Mouse (Mus musculus) olfactory bulb, adult 2 months (tissue): Measurements from ENCODE around the gene Ciz1. TPM values are rescaled to one million over a fixed set of nuclear protein-coding genes. Genes with fewer than 3 reads are reported as not detected.

Experiments used
- H3K27ac ChIP-seq: fragments of 200-500 bp; 2 replicates; pipeline ENCODE4 v1.5.1; 2012; ENCODE audit warnings: low read depth, low read length; ENCODE audit not compliant: insufficient read depth
- H3K4me1 ChIP-seq: fragments of 200-500 bp; 2 replicates; pipeline ENCODE4 v1.6.1; 2012; ENCODE audit warnings: low read length; ENCODE audit not compliant: control insufficient read depth, insufficient read depth
- H3K4me3 ChIP-seq: fragments of 200-500 bp; 2 replicates; pipeline ENCODE4 v1.5.1; 2012; ENCODE audit warnings: mild to moderate bottlenecking, low read depth, low read length, moderate library complexity; ENCODE audit not compliant: insufficient read depth
- CTCF ChIP-seq: fragments of 200-500 bp; IDR thresholded peaks from 2 replicates; pipeline ENCODE4 v1.5.1; 2012; ENCODE audit warnings: low read depth, mild to moderate bottlenecking, low read length, moderate library complexity; ENCODE audit not compliant: insufficient read depth
- POLR2A ChIP-seq: fragments of 200-500 bp; IDR thresholded peaks from 2 replicates; pipeline ENCODE4 v1.6.1; 2012; ENCODE audit warnings: mild to moderate bottlenecking, low read depth, low read length, moderate library complexity; ENCODE audit not compliant: insufficient read depth
- WGBS: fragments of 180-500 bp; shearing (Covaris S2); methylation state at CpG from one replicate; pipeline ENCODE4 v1.1.7; 2018; 5-methylcytosine and 5-hydroxymethylcytosine counted together
- polyA plus RNA-seq: library from polyadenylated mRNA; stranded (reverse); fragments of >200 nt; gene quantifications from 2 replicates; pipeline ENCODE4 v1.2.4, GENCODE M21; 2012; ENCODE audit warnings: low replicate concordance; ENCODE audit not compliant: missing spikeins, insufficient read depth, insufficient read length

Gene Ciz1
- polyA plus RNA-seq, 1 experiment, result not detected

DNA sequence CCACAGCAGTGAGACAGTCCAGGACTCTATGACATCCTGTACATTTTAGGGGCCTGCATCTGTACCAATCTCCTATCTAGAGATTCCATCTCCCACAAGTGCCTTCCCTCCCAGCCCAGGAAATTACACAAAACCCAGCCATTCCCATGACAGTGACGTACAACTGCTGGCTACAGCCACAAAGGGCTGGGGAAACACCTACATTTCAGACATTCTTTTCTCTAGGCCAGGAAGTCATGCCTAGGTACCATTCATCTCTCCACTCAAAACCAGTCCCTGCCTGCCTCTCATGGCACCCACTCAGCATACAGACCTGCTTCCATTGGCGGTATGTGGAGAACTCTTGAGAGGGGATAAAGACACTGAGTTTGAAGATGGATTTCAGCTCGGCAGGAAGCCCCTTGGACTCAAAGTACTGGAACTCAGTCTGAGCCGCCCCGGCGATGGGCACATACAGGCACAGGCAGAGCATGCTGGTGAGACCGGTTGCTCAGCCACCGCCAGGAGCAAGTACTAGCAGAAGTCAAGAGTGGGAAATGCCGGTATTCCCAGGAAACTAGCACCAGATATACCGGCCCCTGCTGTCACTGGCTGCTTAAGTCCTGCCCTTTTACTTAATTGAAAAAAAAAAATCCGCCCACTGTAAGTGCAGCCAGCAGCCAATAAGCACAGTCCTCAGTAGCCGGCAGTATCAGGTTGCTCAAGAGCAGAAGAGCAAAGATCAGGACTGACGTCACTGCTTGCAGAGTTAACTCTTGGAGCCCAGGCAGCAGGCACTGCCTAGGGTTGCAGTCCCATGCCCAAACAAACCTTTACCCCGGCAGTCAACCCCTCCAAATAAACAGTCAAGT is 71.6 kb downstream of the Ciz1 start:
- Histone ChIP-seq H3K4me1 (peaks cover 27% of the 10 kb centered on the region), H3K27ac (peak overlapping the region; percentile 43; the same call in 1 of the 2 replicates), H3K4me3 (peak overlapping the region; percentile 50)
- 3% methylated on average over 14 of the region's 14 CpGs for WGBS
- TF ChIP-seq POLR2A (no peak), CTCF (no peak)

- no peak for TF ChIP-seq CTCF
- no peak for TF ChIP-seq POLR2A
- Histone ChIP-seq H3K27ac (0 out of 2 replicates have a peak overlapping the region, but pooled peaks have one; percentile 22), H3K4me3 (no peak overlapping the region), H3K4me1 (peaks cover 34% of the 10 kb centered on the region)
- 30% methylated on average over 3 of the region's 3 CpGs for WGBS
Measured at GRCm38 (mm10) chr2:32424796-32425195, 72.7 kb downstream of the Ciz1 start.

- TF ChIP-seq CTCF (no peak), POLR2A (no peak)
- 36% methylated on average over 5 of the region's 5 CpGs for WGBS
- H3K27ac ChIP-seq, result 0 out of 2 replicates have a peak overlapping the region, but pooled peaks have one; percentile 32
Measured at GRCm38 (mm10) chr2:32425568-32425967, 73.4 kb downstream of the Ciz1 start.

DNA sequence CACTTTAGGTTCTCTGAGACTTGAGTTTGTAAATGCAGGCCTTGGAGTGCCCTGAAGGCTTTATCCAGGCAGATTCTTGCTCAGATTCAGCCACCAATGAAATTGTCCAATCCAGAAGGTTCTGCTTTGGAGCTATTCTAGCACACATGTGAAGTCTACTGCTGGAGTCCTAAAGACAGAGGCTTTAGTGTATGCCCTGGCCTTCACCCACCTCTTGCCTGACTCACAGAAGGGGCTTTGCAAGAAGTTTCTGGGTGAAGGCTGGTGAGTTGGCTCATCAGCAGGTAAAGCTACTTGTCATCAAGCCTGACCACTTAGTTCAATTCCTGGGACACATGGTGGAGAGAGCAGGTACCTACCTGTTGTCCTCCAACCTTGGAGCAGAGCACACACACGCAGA is 74.0 kb downstream of the Ciz1 start:
- Histone ChIP-seq H3K4me3 (no peak overlapping the region), H3K27ac (no peak overlapping the region), H3K4me1 (peaks cover 32% of the 10 kb centered on the region)
- TF ChIP-seq CTCF (no peak), POLR2A (no peak)
- 87% methylated on average over 1 of the region's 1 CpGs for WGBS

More at GRCm38 (mm10) chr2:32425568-32425967, 73.4 kb downstream of the Ciz1 start:
- Histone ChIP-seq H3K4me3 (no peak overlapping the region), H3K4me1 (peaks cover 32% of the 10 kb centered on the region)

GRCm38 (mm10) chr2:32427720-32428119 is 75.6 kb downstream of the Ciz1 start:
- 34% methylated on average over 5 of the region's 5 CpGs for WGBS
- TF ChIP-seq CTCF (no peak), POLR2A (no peak)
- peaks cover 29% of the 10 kb centered on the region for H3K4me1 ChIP-seq

DNA sequence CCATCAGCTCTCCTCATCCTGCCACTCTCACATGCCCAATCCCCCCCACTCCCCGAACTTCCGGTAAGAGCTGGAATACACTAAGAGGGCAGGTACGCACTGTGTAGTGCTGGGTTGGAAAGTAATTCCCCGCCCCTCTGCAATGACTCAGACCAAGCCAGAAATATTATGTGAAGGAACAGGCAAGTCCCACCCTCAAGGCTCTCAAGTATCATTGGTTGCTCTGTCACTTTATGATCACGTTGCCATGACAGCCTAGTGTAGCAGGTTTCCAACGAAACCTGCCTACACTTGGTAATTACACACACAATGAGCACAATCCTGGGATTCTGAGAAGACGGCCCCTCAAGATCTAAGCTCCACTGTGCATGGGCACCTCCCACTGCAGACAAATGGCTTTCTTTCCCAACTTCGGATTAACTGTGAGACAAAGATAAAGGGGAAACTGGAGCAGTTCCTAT is 76.2 kb downstream of the Ciz1 start:
- 9% methylated on average over 8 of the region's 8 CpGs for WGBS
- peaks cover 26% of the 10 kb centered on the region for H3K4me1 ChIP-seq
- peak overlapping the region; percentile 80 for H3K27ac ChIP-seq

More at GRCm38 (mm10) chr2:32427720-32428119, 75.6 kb downstream of the Ciz1 start:
- peak overlapping the region; percentile 35 for H3K27ac ChIP-seq
- H3K4me3 ChIP-seq, result no peak overlapping the region

GRCm38 (mm10) chr2:32429215-32429891 is 77.2 kb downstream of the Ciz1 start:
- TF ChIP-seq POLR2A, result no peak
- no peak for TF ChIP-seq CTCF
- peaks cover 20% of the 10 kb centered on the region for H3K4me1 ChIP-seq
- WGBS, result 21% methylated on average over 4 of the region's 4 CpGs
- H3K27ac ChIP-seq, result peak overlapping the region; percentile 80
- peak overlapping the region; percentile 28; the same call in 1 of the 2 replicates for H3K4me3 ChIP-seq

More for the DNA sequence above, 76.2 kb downstream of the Ciz1 start:
- TF ChIP-seq POLR2A, result no peak
- TF ChIP-seq CTCF, result no peak
- H3K4me3 ChIP-seq, result peak overlapping the region; percentile 27

Other genes starting within 250 kb of the Ciz1 start
- gene Prrc2b, start 201.2 kb upstream of the Ciz1 start, polyA plus RNA-seq, result 70.7 and 86.2 TPM in 2 replicates
- not detected in 2 replicates for gene Pomt1, start 115.7 kb upstream of the Ciz1 start, polyA plus RNA-seq
- gene Uck1, start 92.2 kb upstream of the Ciz1 start, polyA plus RNA-seq, result not detected in 2 replicates
- 105 TPM in 1 of 2 replicates, not detected in the other for gene Golga2, start 64.9 kb upstream of the Ciz1 start, polyA plus RNA-seq
- not detected in 2 replicates for gene Swi5, start 64.3 kb upstream of the Ciz1 start, polyA plus RNA-seq
- gene Dnm1, start 1.0 kb downstream of the Ciz1 start, polyA plus RNA-seq, result 153 TPM in 1 of 2 replicates, not detected in the other
- gene 1110008P14Rik, start 29.6 kb downstream of the Ciz1 start, polyA plus RNA-seq, result not detected in 2 replicates
- gene Lcn2, start 35.9 kb downstream of the Ciz1 start, polyA plus RNA-seq, result not detected in 2 replicates
- gene Ptges2, start 43.6 kb downstream of the Ciz1 start, polyA plus RNA-seq, result not detected in 2 replicates
- not detected in 2 replicates for gene Naif1, start 98.1 kb downstream of the Ciz1 start, polyA plus RNA-seq
- gene Slc25a25, start 99.1 kb downstream of the Ciz1 start, polyA plus RNA-seq, result 221 TPM in 1 of 2 replicates, not detected in the other
- gene Fam102a, start 183.0 kb downstream of the Ciz1 start, polyA plus RNA-seq, result not detected in 2 replicates
- not detected in 2 replicates for gene Dpm2, start 218.5 kb downstream of the Ciz1 start, polyA plus RNA-seq
- gene Pip5kl1, start 222.5 kb downstream of the Ciz1 start, polyA plus RNA-seq, result not detected in 2 replicates
- not detected in 2 replicates for gene 9430097D07Rik, start 223.4 kb downstream of the Ciz1 start, polyA plus RNA-seq
- not detected in 2 replicates for gene St6galnac4, start 234.8 kb downstream of the Ciz1 start, polyA plus RNA-seq
- not detected in 2 replicates for gene St6galnac6, start 247.4 kb downstream of the Ciz1 start, polyA plus RNA-seq